Mouse (Mus musculus): ENCODE results near the gene Chordc1.
"Not testable (repeated sequence)": the region's sequence is repeated elsewhere in the genome, so short reads cannot be mapped to it uniquely, and the experiment has no call there.

Chordc1 gene

GRCm38 (mm10) chr9:18291571-18292429 is at the start of gene Chordc1:
Gene Chordc1, plus strand, starts transcription at chr9:18292125.
- peak; percentile 66 for DNase-seq (ENCODE audit: extremely low read depth, low read depth, low spot score)

- no peak for DNase-seq (ENCODE audit: extremely low read depth, low read depth, low spot score)
Observed at GRCm38 (mm10) chr9:18275901-18276300, 16.0 kb upstream of the Chordc1 start.

- DNase-seq (ENCODE audit: extremely low read depth, low read depth, low spot score), result no peak
Observed at GRCm38 (mm10) chr9:18276844-18277243, 15.1 kb upstream of the Chordc1 start.

- no peak for DNase-seq (ENCODE audit: extremely low read depth, low read depth, low spot score)
Observed at GRCm38 (mm10) chr9:18277497-18277896, 14.4 kb upstream of the Chordc1 start.

- not testable (repeated sequence) for DNase-seq (ENCODE audit: extremely low read depth, low read depth, low spot score)
Observed at GRCm38 (mm10) chr9:18278693-18279092, 13.2 kb upstream of the Chordc1 start.

- DNase-seq (ENCODE audit: extremely low read depth, low read depth, low spot score), result no peak
Observed at GRCm38 (mm10) chr9:18292443-18292922, 558 bp downstream of the Chordc1 start.

- DNase-seq (ENCODE audit: extremely low read depth, low read depth, low spot score), result no peak
Observed at GRCm38 (mm10) chr9:18293026-18293781, 1.3 kb downstream of the Chordc1 start.

GRCm38 (mm10) chr9:18298301-18298700 is 6.4 kb downstream of the Chordc1 start:
- no peak for DNase-seq (ENCODE audit: extremely low read depth, low read depth, low spot score)

GRCm38 (mm10) chr9:18319990-18320389 is 28.1 kb downstream of the Chordc1 start:
- no peak for DNase-seq (ENCODE audit: extremely low read depth, low read depth, low spot score)

Data from fat pad, adult 2 months (tissue).